7 mouse cellular contexts compared by ENCODE assay signal in genomic region chr11:93884901-93885571, GRCm38 (mm10). TPM values are rescaled to one million over a fixed set of nuclear protein-coding genes. Genes with fewer than 3 reads are reported as not detected.
DNase-seq lines count a peak whose midpoint lies in the region; ATAC-seq lines count a peak whose summit lies in the region.

No protein-coding gene starts in this region.

- H3K4me3 ChIP-seq in hindbrain, embryonic 15.5 days, result peak overlapping the region; percentile 95
- peak overlapping the region; percentile 57 for H3K4me3 ChIP-seq in macrophage (ENCODE audit: inconsistent target)

- ATAC-seq in frontal cortex, adult (ENCODE audit: low TSS enrichment), result peak; percentile 60
- peak; percentile 33 for ATAC-seq in hindbrain, embryonic 15.5 days (ENCODE audit: low FRiP score, low read depth)

- H3K4me1 ChIP-seq in hindbrain, embryonic 15.5 days (replicated peaks), result peaks cover 38% of the 10 kb centered on the region

- no peaks in the 10 kb centered on the region for H3K9me3 ChIP-seq in hindbrain, embryonic 15.5 days

- H3K4me2 ChIP-seq in hindbrain, embryonic 15.5 days, result peak overlapping the region; percentile 86

- H3K27ac ChIP-seq in hindbrain, embryonic 15.5 days (replicated peaks), result peak overlapping the region; percentile 96
- H3K27ac ChIP-seq in macrophage, result 0 out of 2 replicates have a peak overlapping the region, but pooled peaks have one; percentile 4

- no peaks in the 10 kb centered on the region for H3K27me3 ChIP-seq in hindbrain, embryonic 15.5 days

- peaks cover 13% of the 10 kb centered on the region for H3K36me3 ChIP-seq in hindbrain, embryonic 15.5 days
- H3K36me3 ChIP-seq in macrophage (ENCODE audit: inconsistent target), result 0 out of 2 replicates have a peak, but pooled peaks cover 5% of the 10 kb centered on the region

- DNase-seq in WW6 (ENCODE audit: low read depth, low spot score), result peak; percentile 67
- peak; percentile 73 for DNase-seq in cerebellum, adult 9-11 months
- DNase-seq in left cerebral cortex, adult 8-10 months (ENCODE audit: low spot score in 2 of 2), result peak; percentile 14 to 29
- DNase-seq in right cerebral cortex, postnatal 14 days, result peak; percentile 48

- WGBS in hindbrain, embryonic 15.5 days, result under 1% methylated on average over 78 of the region's 81 CpGs
- 1% methylated on average over 49 of the region's 81 CpGs for WGBS in macrophage (ENCODE audit: missing documents)

- peaks cover 69% of the 10 kb centered on the region for H3K79me2 ChIP-seq in macrophage (ENCODE audit: inconsistent target)

- peak overlapping the region; percentile 74 for H3K9ac ChIP-seq in hindbrain, embryonic 15.5 days

RNA-seq across cellular contexts. Expression of gene Utp18, which starts 0.5 kb away (rescaled TPM):
- polyA plus RNA-seq in hindbrain, embryonic 15.5 days (2015; fragmentation: Nextera tagmentation; extraction: Ambion mirVana), result 30.5 and 30.8 TPM in 2 replicates
- total RNA-seq in left cerebral cortex, adult 8-10 months (2022), result 10 to 100 TPM; 20.1 to 24.8 (median 23.4) TPM
- 10 to 100 TPM; 17.4 to 38.7 (median 30.1) TPM for total RNA-seq in macrophage (2018; cell fraction: chromatin; rRNA removed)
- total RNA-seq in macrophage (2018; cell fraction: cytosol; rRNA removed), result 10 to 100 TPM; 14.0 to 19.6 (median 16.3) TPM
- total RNA-seq in macrophage (2018; cell fraction: nucleus; rRNA removed), result 10 to 100 TPM; 11.3 to 31.0 (median 19.2) TPM
- 15.8 to 32.3 TPM (median 16.0 TPM) in 3 replicates for polyA plus RNA-seq in macrophage (2018)

RNA-seq across cellular contexts. Expression of gene Mbtd1, which starts 0.6 kb away (rescaled TPM):
- 22.3 and 22.9 TPM in 2 replicates for polyA plus RNA-seq in hindbrain, embryonic 15.5 days (2015; fragmentation: Nextera tagmentation; extraction: Ambion mirVana)
- total RNA-seq in left cerebral cortex, adult 8-10 months (2022), result 10 to 100 TPM; 28.1 to 38.8 (median 31.6) TPM
- total RNA-seq in macrophage (2018; cell fraction: chromatin; rRNA removed), result 100 to 1,000 TPM in 24 of 26 experiments, 10 to 100 TPM in 2; 90.2 to 408 (median 148) TPM
- 10 to 100 TPM in 22 of 26 experiments, 1 to 10 TPM in 4; 6.9 to 29.4 (median 15.7) TPM for total RNA-seq in macrophage (2018; cell fraction: cytosol; rRNA removed)
- total RNA-seq in macrophage (2018; cell fraction: nucleus; rRNA removed), result 100 to 1,000 TPM in 9 of 26 experiments, 10 to 100 TPM in 17; 38.2 to 227 (median 82.7) TPM
- polyA plus RNA-seq in macrophage (2018), result 7.7 to 19.3 TPM (median 16.1 TPM) in 3 replicates

Comparison
In these comparisons a context has a peak if more than half of its experiments do, and no peak if none do; other contexts are left out.
1. Peak in every context shown above with its lines: DNase-seq, ATAC-seq, H3K4me3 ChIP-seq and H3K27ac ChIP-seq.
2. DNase-seq: peak in every context shown above with its lines; median percentile 73 in cerebellum, adult 9-11 months; 67 in WW6; 48 in right cerebral cortex, postnatal 14 days; 22 in left cerebral cortex, adult 8-10 months.